Mouse (Mus musculus) olfactory bulb, adult 2 months (tissue): ENCODE measurements around the gene Fam102b.

Experiments used
- CTCF ChIP-seq: fragments of 200-500 bp; IDR thresholded peaks from 2 replicates; pipeline ENCODE4 v1.5.1; 2012; ENCODE audit warnings: low read depth, mild to moderate bottlenecking, low read length, moderate library complexity; ENCODE audit not compliant: insufficient read depth
- POLR2A ChIP-seq: fragments of 200-500 bp; IDR thresholded peaks from 2 replicates; pipeline ENCODE4 v1.6.1; 2012; ENCODE audit warnings: mild to moderate bottlenecking, low read depth, low read length, moderate library complexity; ENCODE audit not compliant: insufficient read depth

GRCm38 (mm10) chr3:108973980-108974660, 53.3 kb downstream of the Fam102b start:
- TF ChIP-seq CTCF (no peak), POLR2A (no peak)
